Mouse (Mus musculus) G1E (cell line): ENCODE results near the gene C530008M17Rik. TPM values are rescaled to one million over a fixed set of nuclear protein-coding genes. Genes with fewer than 3 reads are reported as not detected.
"Not testable (repeated sequence)": the region's sequence is repeated elsewhere in the genome, so short reads cannot be mapped to it uniquely, and the experiment has no call there.

Experiments used
- ATAC-seq: 2 replicates; pipeline ENCODE4 v1.8.0; 2016; ENCODE audit warnings: mild to moderate bottlenecking; ENCODE audit not compliant: insufficient number of reproducible peaks, poor library complexity, low FRiP score, severe bottlenecking; ENCODE audit errors: extremely low read depth
- DNase-seq: peaks from one replicate; pipeline ENCODE4 v3.0.0; 2012; ENCODE audit warnings: low spot score
- H3K27me3 ChIP-seq: 2 replicates; pipeline ENCODE4 v1.6.1; 2012; ENCODE audit warnings: mild to moderate bottlenecking, low read length, inconsistent platforms; ENCODE audit not compliant: insufficient read depth
- H3K36me3 ChIP-seq: replicated peaks from 2 replicates; pipeline ENCODE3; 2012; ENCODE audit warnings: mild to moderate bottlenecking, inconsistent platforms
- H3K4me1 ChIP-seq: 2 replicates; pipeline ENCODE4 v1.6.1; 2012; ENCODE audit warnings: low read depth, low read length, inconsistent platforms, mixed read lengths; ENCODE audit not compliant: insufficient read depth
- H3K4me3 ChIP-seq: 2 replicates; pipeline ENCODE4 v1.5.1; 2012; ENCODE audit warnings: low read depth, mild to moderate bottlenecking, inconsistent platforms, low read length, moderate library complexity, mixed read lengths
- H3K9me3 ChIP-seq: replicated peaks from 2 replicates; pipeline ENCODE4 v1.6.1; 2012; ENCODE audit warnings: inconsistent platforms
- CTCF ChIP-seq: IDR thresholded peaks from 2 replicates; pipeline ENCODE4 v1.5.1; 2012; ENCODE audit warnings: low read depth, low read length, inconsistent platforms, mixed read lengths
- GATA1 ChIP-seq: IDR thresholded peaks from 2 replicates; pipeline ENCODE4 v1.6.1; 2012; ENCODE audit warnings: borderline replicate concordance, low read length, inconsistent platforms, mixed read lengths
- GATA2 ChIP-seq: IDR thresholded peaks from 2 replicates; pipeline ENCODE4 v1.6.1; 2012; ENCODE audit warnings: low read depth, low read length, inconsistent platforms, borderline replicate concordance
- POLR2AphosphoS5 ChIP-seq: IDR thresholded peaks from 2 replicates; pipeline ENCODE4 v1.6.1; 2012; ENCODE audit warnings: low read depth, low read length, inconsistent platforms; ENCODE audit not compliant: insufficient replicate concordance
- TAL1 ChIP-seq: conservative IDR thresholded peaks from 2 replicates; pipeline ENCODE4 v1.6.1; 2012; ENCODE audit warnings: low read depth, low read length, inconsistent platforms, mixed read lengths
- polyA plus RNA-seq: library from polyadenylated mRNA; stranded (reverse); fragments of >175 nt; gene quantifications from 2 replicates; pipeline ENCODE4 v1.2.3, GENCODE M21; 2012
- total RNA-seq, 2 experiments: library from RNA; stranded (forward) in 1 of 2; stranded (reverse) in 1 of 2; fragments of 200-1000 nt in 1 of 2; fragments of >200 nt in 1 of 2; fragmentation: Nextera tagmentation in 1 of 2; gene quantifications; 2 replicates each; pipeline ENCODE4 v1.2.3; 2014 to 2017

The C530008M17Rik gene
- total and polyA plus RNA-seq, 3 experiments: 7.3 to 41.5 (median 25.1) TPM

DNA sequence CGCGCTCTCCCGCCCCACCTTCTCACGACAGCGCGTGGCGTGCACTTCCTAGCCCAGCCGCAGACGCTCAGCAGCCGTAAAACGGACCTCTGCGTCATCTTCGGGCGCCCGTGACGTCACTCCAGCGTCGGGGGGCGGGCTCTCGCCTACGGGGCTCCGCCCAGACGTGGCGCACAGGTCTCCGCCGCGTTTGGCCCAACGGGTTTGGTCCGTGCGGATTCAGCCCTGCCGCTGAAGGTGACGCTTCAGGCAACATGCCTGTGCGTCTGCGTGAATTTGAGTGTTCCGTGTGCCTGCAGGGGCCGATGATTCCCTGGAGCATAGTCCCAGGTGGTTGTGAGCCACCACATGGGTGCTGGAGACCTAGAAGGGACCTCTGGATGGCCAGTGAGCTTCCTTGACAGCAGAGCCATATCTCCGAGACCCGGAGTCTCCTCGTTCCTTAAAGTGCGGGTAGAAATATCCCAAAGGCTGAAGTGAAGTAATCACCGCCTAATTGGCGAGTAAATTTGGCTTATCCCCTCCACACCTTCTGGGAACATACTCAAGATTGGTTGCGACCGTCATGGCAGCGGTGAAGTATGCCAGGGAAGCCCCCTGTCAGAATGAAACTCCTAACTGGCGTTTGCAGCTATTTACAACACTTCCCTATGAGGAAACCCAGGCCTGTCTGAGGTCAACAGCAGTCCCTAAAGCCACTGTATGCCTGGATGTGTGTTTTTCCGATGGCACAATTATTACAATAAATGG, 249.3 kb downstream of the C530008M17Rik start, which contains the start of gene Aasdh:
Gene Aasdh (minus strand): TSS at position 110 of the 750 bp plus-strand sequence.
- Histone ChIP-seq H3K9me3 (no peaks in the 10 kb centered on the region), H3K4me1 (peaks cover 13% of the 10 kb centered on the region), H3K27me3 (no peaks in the 10 kb centered on the region), H3K4me3 (peak within 1 kb of the TSS; percentile 86), H3K36me3 (peaks cover 37% of the 10 kb centered on the region)
- peak; percentile 84 for ATAC-seq
- peak; percentile 82 for DNase-seq
- TF ChIP-seq POLR2AphosphoS5: 0 out of 2 replicates have a peak, but pooled peaks have one; percentile 60
- TF ChIP-seq GATA2: no peak

DNA sequence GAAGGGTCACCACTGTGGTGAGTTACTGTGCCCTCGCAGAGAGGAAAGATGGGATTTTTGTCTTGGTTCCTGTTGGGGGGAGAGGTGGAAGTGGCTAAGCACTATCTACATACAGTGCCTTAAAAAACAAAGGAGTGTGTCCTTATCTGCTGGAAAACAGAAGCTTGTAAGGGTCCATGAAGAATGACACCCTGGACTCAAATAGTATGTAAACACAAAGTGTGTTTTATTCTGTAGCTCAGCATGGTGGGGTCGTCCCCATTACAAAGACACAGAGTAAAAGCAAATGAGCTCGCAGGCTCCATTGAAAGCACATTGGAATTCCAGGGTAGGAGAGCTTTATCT, 249.8 kb downstream of the C530008M17Rik start:
- H3K4me3 ChIP-seq: peak overlapping the region; percentile 86
- DNase-seq: no peak
- TF ChIP-seq CTCF: no peak
- no peak for TF ChIP-seq GATA2
- TF ChIP-seq GATA1: no peak
- no peak for TF ChIP-seq POLR2AphosphoS5
- TF ChIP-seq TAL1: no peak
- peaks cover 37% of the 10 kb centered on the region for H3K36me3 ChIP-seq
- H3K27me3 ChIP-seq: no peaks in the 10 kb centered on the region
- H3K9me3 ChIP-seq: no peaks in the 10 kb centered on the region
- H3K4me1 ChIP-seq: peaks cover 15% of the 10 kb centered on the region
- no peak for ATAC-seq

DNA sequence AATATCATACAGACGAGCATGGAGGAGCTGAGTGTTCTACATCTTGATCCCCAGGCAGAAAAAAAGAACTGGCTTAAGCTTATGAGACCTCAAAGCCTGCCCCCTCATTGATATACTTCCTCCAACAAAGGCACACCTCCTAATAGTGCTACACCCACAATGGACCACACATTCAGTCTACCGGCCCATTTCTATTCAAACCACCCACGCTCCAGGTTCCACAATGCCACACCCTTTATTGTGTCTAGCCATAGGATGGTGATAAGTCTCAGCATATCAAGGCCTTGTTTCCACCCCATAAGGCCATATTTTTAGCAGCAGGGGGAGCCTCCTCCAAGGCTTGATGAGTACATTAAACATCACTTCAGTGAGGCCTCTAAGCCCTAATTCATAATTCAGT, 254.5 kb downstream of the C530008M17Rik start:
- TF ChIP-seq TAL1 (no peak), CTCF (no peak), POLR2AphosphoS5 (no peak), GATA2 (no peak), GATA1 (no peak)
- no peaks in the 10 kb centered on the region for H3K27me3 ChIP-seq
- no peaks in the 10 kb centered on the region for H3K9me3 ChIP-seq
- peaks cover 14% of the 10 kb centered on the region for H3K4me1 ChIP-seq
- ATAC-seq (no peak), DNase-seq (no peak)
- H3K36me3 ChIP-seq: peaks cover 64% of the 10 kb centered on the region
- H3K4me3 ChIP-seq: no peak overlapping the region

DNA sequence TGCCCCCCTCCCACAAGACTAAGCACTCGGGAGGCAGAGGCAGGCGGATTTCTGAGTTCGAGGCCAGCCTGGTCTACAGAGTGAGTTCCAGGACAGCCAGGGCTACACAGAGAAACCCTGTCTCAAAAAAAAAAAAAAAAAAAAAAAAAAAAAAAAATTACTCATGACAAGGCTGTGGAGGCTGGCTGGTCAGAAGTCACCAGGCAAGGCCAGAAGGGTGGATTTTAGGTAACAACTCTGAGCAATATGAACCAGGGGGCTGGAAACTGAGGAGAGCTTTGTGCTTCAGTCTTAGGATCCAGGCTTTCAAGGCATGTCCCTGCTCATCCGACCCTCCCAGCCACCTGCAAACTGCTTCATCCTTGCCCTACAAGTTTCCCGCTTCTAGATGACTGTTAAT, 256.2 kb downstream of the C530008M17Rik start:
- ATAC-seq, H3K27me3 ChIP-seq, H3K4me1 ChIP-seq, H3K9me3 ChIP-seq, DNase-seq, H3K4me3 ChIP-seq: not testable (repeated sequence)
- H3K36me3 ChIP-seq: peaks cover 70% of the 10 kb centered on the region

DNA sequence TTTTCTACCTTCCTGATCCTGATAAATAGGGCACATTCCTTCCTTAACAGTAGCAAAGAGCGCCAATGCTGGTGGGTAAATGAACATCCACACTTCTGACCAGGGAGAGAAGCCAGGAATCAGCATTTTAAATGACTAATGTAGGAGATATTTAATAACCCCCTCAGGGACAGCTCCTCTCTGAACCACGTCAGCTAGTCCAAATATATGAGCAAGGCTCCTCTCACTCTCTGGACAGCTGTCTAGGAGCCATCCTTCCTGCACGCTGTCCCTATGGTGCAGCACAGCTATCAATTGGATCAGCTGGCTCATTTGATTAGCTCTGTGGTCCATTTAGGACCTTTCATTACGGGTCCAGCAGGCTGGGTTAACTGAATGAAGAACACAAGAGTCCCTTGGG, 266.5 kb downstream of the C530008M17Rik start:
- ATAC-seq (no peak), DNase-seq (no peak)
- Histone ChIP-seq H3K36me3 (peaks cover 95% of the 10 kb centered on the region), H3K4me1 (no peaks in the 10 kb centered on the region), H3K4me3 (no peak overlapping the region), H3K27me3 (no peaks in the 10 kb centered on the region), H3K9me3 (no peaks in the 10 kb centered on the region; the same call in 1 of the 2 replicates)
- no peak for TF ChIP-seq CTCF
- no peak for TF ChIP-seq GATA1
- no peak for TF ChIP-seq GATA2
- TF ChIP-seq POLR2AphosphoS5: no peak
- no peak for TF ChIP-seq TAL1

Other genes with a start within 250 kb of the C530008M17Rik start
- not detected in 2 replicates for gene Gm7271, start 172.5 kb upstream of the C530008M17Rik start, total RNA-seq (2014; fragmentation: Nextera tagmentation)
- gene Gm7271, start 172.5 kb upstream of the C530008M17Rik start, total RNA-seq (2017): not detected in 2 replicates
- not detected in 2 replicates for gene Gm7271, start 172.5 kb upstream of the C530008M17Rik start, polyA plus RNA-seq
- 44.9 and 59.6 TPM in 2 replicates for gene Exoc1, start 127.2 kb upstream of the C530008M17Rik start, total RNA-seq (2014; fragmentation: Nextera tagmentation)
- gene Exoc1, start 127.2 kb upstream of the C530008M17Rik start, total RNA-seq (2017): 72.3 and 73.8 TPM in 2 replicates
- 1.6 and 2.2 TPM in 2 replicates for gene Exoc1, start 127.2 kb upstream of the C530008M17Rik start, polyA plus RNA-seq
- 18.4 and 21.4 TPM in 2 replicates for gene Cep135, start 67.8 kb upstream of the C530008M17Rik start, total RNA-seq (2014; fragmentation: Nextera tagmentation)
- gene Cep135, start 67.8 kb upstream of the C530008M17Rik start, total RNA-seq (2017): 18.6 and 21.4 TPM in 2 replicates
- gene Cep135, start 67.8 kb upstream of the C530008M17Rik start, polyA plus RNA-seq: 2.4 and 3.6 TPM in 2 replicates
- 62.1 and 62.7 TPM in 2 replicates for gene Aasdh, start 249.0 kb downstream of the C530008M17Rik start, total RNA-seq (2014; fragmentation: Nextera tagmentation)
- gene Aasdh, start 249.0 kb downstream of the C530008M17Rik start, total RNA-seq (2017): 39.2 and 39.8 TPM in 2 replicates
- 2.8 and 4.8 TPM in 2 replicates for gene Aasdh, start 249.0 kb downstream of the C530008M17Rik start, polyA plus RNA-seq